Mouse (Mus musculus) hindbrain, postnatal 0 days (tissue): ENCODE measurements around the gene Rgs16. TPM values are rescaled to one million over a fixed set of nuclear protein-coding genes. Genes with fewer than 3 reads are reported as not detected.

ENCODE experiments used
- ATAC-seq: fragments of 200-750 bp; cut with Nextera tagmentation; 2 replicates; pipeline ENCODE4 v1.8.0; 2017; ENCODE audit warnings: mild to moderate bottlenecking, moderate TSS enrichment, moderate library complexity
- DNase-seq: peaks from one replicate; pipeline ENCODE4 v3.0.0-alpha.2; 2015; ENCODE audit warnings: low spot score
- H3K27ac ChIP-seq: fragments of 300-500 bp; sonication (generic); 2 replicates; pipeline ENCODE4 v1.5.1; 2014; ENCODE audit warnings: mild to moderate bottlenecking
- H3K27me3 ChIP-seq: fragments of 300-500 bp; sonication (generic); 2 replicates; pipeline ENCODE4 v1.6.1; 2014; ENCODE audit warnings: low read length, mixed read lengths; ENCODE audit not compliant: insufficient read depth
- H3K36me3 ChIP-seq: fragments of 300-500 bp; sonication (generic); 2 replicates; pipeline ENCODE4 v1.6.1; 2014; ENCODE audit warnings: low read length, mixed read lengths; ENCODE audit not compliant: insufficient read depth
- H3K4me1 ChIP-seq: fragments of 300-500 bp; sonication (generic); 2 replicates; pipeline ENCODE4 v1.6.1; 2014; ENCODE audit warnings: antibody characterized with exemption, low read length, mixed read lengths; ENCODE audit not compliant: insufficient read depth
- H3K4me2 ChIP-seq: fragments of 300-500 bp; sonication (generic); 2 replicates; pipeline ENCODE4 v1.6.1; 2014; ENCODE audit warnings: low read depth, mild to moderate bottlenecking, low read length, moderate library complexity, mixed read lengths
- H3K4me3 ChIP-seq: fragments of 300-500 bp; sonication (generic); 2 replicates; pipeline ENCODE4 v1.5.1; 2014; ENCODE audit warnings: low read length
- H3K9ac ChIP-seq: fragments of 300-500 bp; sonication (generic); replicated peaks from 2 replicates; pipeline ENCODE4 v1.6.1; 2014; ENCODE audit warnings: mild to moderate bottlenecking, low read length, moderate library complexity, mixed read lengths
- H3K9me3 ChIP-seq: fragments of 300-500 bp; sonication (generic); 2 replicates; pipeline ENCODE4 v1.6.1; 2016; ENCODE audit warnings: low read length, mixed read lengths
- CTCF ChIP-seq: IDR thresholded peaks from 2 replicates; pipeline ENCODE4 v1.5.1; 2016; ENCODE audit warnings: antibody characterized with exemption, control low read depth, low read depth
- WGBS: fragments of 180-500 bp; shearing (Covaris S2); extraction: QIAGEN DNeasy Blood & Tissue Kit; methylation state at CpG from one replicate; pipeline ENCODE4 v1.1.7; 2014; 5-methylcytosine and 5-hydroxymethylcytosine counted together
- polyA plus RNA-seq: library from polyadenylated mRNA; unstranded; fragments of >200 nt; fragmentation: Nextera tagmentation; extraction: Ambion mirVana; gene quantifications from 2 replicates; pipeline ENCODE4 v1.2.1, GENCODE M21; 2015
- total RNA-seq: library from RNA; depleted of rRNA; stranded (reverse); fragments of >200 nt; gene quantifications from 2 replicates; pipeline ENCODE4 v1.2.3, GENCODE M21; 2014

The Rgs16 gene
- total and polyA plus RNA-seq, 2 experiments from 2014 or later: 4.3 to 6.7 TPM

DNA sequence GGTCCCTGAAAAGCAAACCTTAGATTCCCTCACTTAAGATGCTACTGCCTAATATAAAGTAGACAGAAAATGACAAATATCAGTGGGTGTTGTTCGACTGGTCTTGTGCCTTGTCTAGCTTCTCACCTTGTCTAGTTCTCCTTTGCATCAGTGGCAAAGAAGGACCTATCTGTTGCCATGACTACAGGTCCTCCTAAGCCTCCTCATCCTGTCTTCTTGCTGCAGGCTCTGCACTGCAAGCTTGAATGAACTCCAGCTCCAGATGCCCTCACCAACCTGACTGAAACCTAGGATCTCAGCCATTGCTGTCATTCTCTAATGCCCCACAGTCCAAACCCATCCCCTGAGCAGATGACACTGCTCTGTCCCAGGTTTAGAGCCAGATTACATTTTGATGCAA lies 22.2 kb upstream of the Rgs16 start:
- peak overlapping the region; percentile 26; the same call in 1 of the 2 replicates for H3K27ac ChIP-seq
- ATAC-seq (peak; percentile 70), DNase-seq (no peak)
- no peak for TF ChIP-seq CTCF
- WGBS: 68% methylated on average over 1 of the region's 1 CpGs
- H3K36me3 ChIP-seq: no peaks in the 10 kb centered on the region
- no peaks in the 10 kb centered on the region for H3K27me3 ChIP-seq
- H3K4me3 ChIP-seq: no peak overlapping the region
- no peak overlapping the region for H3K4me2 ChIP-seq
- H3K4me1 ChIP-seq: 0 out of 2 replicates have a peak, but pooled peaks cover 4% of the 10 kb centered on the region
- no peak overlapping the region for H3K9ac ChIP-seq
- H3K9me3 ChIP-seq: no peaks in the 10 kb centered on the region

DNA sequence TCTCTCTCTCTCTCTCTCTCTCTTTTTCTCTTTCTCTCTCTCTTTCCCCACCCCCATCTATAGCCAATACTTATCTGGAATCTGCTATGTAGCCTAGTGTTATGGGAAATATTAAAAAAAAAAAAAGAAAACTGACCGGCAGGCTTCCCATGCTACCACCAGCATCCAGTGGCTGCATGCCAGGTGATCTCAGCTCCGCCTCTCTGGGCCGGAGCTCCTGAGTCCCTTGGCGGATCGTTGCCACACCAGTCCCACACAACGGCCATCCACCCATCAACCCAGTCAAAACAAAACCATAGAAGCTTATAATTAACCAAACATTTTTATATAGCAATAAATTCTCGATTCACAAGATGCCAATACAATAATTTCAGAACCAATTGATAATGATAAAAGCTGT lies 19.2 kb upstream of the Rgs16 start:
- 0 out of 2 replicates have a peak, but pooled peaks cover 4% of the 10 kb centered on the region for H3K4me1 ChIP-seq
- WGBS: 77% methylated on average over 7 of the region's 7 CpGs
- DNase-seq (no peak), ATAC-seq (no peak)
- no peak overlapping the region for H3K27ac ChIP-seq
- no peaks in the 10 kb centered on the region for H3K9me3 ChIP-seq
- H3K36me3 ChIP-seq: no peaks in the 10 kb centered on the region
- no peak for TF ChIP-seq CTCF
- H3K27me3 ChIP-seq: no peaks in the 10 kb centered on the region
- H3K4me2 ChIP-seq: no peak overlapping the region
- no peak overlapping the region for H3K9ac ChIP-seq
- no peak overlapping the region for H3K4me3 ChIP-seq

DNA sequence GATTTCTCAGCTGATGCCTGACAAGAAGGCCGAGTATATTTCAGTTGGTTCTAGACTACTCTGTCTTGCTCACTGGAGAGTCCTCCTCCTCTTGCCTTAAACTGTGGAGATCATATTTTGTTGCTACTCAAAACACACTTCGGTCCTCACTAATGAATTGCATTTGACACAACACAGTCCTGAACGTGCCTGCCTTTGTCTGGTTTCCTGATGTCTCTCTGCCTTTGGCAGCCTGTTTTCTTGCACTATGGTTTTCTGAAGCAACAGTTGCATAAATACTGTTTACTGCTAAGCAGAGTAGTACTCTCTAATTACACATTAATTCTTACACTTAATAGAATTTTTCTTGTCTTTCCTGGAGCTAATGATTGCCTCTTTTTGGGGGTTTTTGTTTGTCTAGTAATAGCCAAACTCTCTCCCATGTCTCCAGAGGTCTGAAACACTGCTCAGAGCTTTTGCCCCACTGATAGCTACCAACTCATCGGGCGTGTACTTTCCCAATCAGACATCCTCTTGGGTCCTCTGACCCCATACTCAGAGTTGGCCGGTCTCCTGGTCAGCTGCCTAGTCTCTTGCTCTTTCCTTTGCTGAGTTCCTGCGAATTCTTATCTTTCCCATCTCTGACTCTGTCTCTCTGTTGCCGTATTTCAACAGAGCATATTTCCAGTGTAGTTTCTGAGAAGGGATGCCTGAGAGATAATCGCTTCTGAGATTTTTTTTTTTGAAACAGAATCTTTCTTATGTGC lies 18.4 kb upstream of the Rgs16 start:
- no peaks in the 10 kb centered on the region for H3K9me3 ChIP-seq
- no peak for TF ChIP-seq CTCF
- no peak for ATAC-seq
- H3K27ac ChIP-seq: no peak overlapping the region
- 0 out of 2 replicates have a peak, but pooled peaks cover 4% of the 10 kb centered on the region for H3K4me1 ChIP-seq
- no peak overlapping the region for H3K4me2 ChIP-seq
- no peaks in the 10 kb centered on the region for H3K36me3 ChIP-seq
- no peaks in the 10 kb centered on the region for H3K27me3 ChIP-seq
- DNase-seq: no peak
- H3K4me3 ChIP-seq: no peak overlapping the region
- H3K9ac ChIP-seq: no peak overlapping the region
- WGBS: 84% methylated on average over 9 of the region's 9 CpGs

DNA sequence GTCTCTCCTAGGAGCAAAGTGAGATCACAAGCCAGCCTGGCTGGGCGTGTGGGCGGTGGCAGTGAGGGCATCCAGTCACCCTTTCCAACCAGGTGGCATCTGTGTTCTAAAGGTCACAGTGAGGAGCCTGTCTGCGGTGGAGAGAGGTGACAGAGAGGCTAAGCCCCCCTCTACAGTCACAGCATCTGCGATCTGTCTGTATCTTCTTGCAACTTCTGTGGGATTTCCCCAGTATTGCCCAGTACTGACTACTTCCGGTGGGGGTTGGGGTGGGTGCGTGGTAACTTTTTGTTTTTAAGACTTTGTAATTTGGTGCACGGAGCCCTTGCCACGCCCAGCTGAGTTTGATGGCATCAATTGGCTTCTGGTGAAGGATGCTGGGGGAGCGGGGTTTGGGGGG lies 16.7 kb upstream of the Rgs16 start:
- DNase-seq (no peak), ATAC-seq (no peak)
- Histone ChIP-seq H3K9ac (no peak overlapping the region), H3K27ac (no peak overlapping the region), H3K4me1 (no peaks in the 10 kb centered on the region), H3K36me3 (no peaks in the 10 kb centered on the region), H3K9me3 (no peaks in the 10 kb centered on the region), H3K4me2 (no peak overlapping the region), H3K4me3 (no peak overlapping the region), H3K27me3 (no peaks in the 10 kb centered on the region)
- no peak for TF ChIP-seq CTCF
- 85% methylated on average over 9 of the region's 9 CpGs for WGBS

DNA sequence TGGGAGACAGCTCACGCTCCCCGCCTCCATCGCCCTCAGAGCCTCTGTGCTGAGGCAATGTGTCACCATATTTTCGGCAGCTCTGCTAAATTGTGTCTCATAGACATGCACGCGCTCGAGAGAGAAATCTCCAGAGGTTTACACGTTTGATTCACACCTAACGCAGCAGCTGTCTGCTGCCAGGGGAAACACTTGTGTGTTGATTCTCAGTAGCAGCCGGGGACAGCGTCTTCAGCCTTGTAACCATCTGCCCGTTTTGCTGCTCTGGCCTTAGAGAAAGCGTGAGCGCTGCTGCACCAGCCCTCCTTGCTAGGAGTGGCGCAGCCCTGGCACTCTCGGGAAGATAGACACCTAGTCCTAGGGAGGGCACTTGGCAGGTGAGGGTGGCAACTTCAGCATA lies 13.5 kb upstream of the Rgs16 start:
- WGBS: 54% methylated on average over 16 of the region's 16 CpGs
- H3K9ac ChIP-seq: no peak overlapping the region
- ATAC-seq (no peak), DNase-seq (peak; percentile 50)
- H3K27ac ChIP-seq: no peak overlapping the region
- no peaks in the 10 kb centered on the region for H3K9me3 ChIP-seq
- H3K4me2 ChIP-seq: no peak overlapping the region
- TF ChIP-seq CTCF: no peak
- no peaks in the 10 kb centered on the region for H3K4me1 ChIP-seq
- H3K36me3 ChIP-seq: no peaks in the 10 kb centered on the region
- H3K27me3 ChIP-seq: no peaks in the 10 kb centered on the region
- H3K4me3 ChIP-seq: no peak overlapping the region

DNA sequence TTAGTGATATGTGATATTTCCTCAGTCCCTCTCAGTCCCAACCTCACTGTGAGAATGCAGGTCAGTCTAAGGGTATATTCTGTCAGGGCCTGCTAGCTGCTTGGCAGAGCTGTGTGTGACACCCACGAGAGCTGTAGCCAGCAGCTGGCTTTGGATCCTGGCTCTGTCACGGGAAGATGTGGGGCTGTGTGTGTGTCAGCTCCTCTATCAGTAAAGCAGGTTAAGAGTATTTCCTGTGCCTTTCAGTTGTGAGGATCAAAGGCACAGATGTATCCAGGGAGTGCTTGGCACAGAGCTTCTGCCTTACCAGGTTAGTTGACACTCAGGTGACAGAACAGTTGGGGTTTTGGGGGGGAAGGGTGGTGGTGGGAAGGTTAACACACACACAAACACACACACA lies 10.3 kb upstream of the Rgs16 start:
- ATAC-seq: no peak
- Histone ChIP-seq H3K36me3 (no peaks in the 10 kb centered on the region), H3K4me1 (no peaks in the 10 kb centered on the region), H3K9ac (no peak overlapping the region), H3K9me3 (no peaks in the 10 kb centered on the region), H3K27me3 (no peaks in the 10 kb centered on the region), H3K4me2 (no peak overlapping the region), H3K27ac (no peak overlapping the region), H3K4me3 (no peak overlapping the region)
- no peak for TF ChIP-seq CTCF
- WGBS: 41% methylated on average over 2 of the region's 2 CpGs
- no peak for DNase-seq

DNA sequence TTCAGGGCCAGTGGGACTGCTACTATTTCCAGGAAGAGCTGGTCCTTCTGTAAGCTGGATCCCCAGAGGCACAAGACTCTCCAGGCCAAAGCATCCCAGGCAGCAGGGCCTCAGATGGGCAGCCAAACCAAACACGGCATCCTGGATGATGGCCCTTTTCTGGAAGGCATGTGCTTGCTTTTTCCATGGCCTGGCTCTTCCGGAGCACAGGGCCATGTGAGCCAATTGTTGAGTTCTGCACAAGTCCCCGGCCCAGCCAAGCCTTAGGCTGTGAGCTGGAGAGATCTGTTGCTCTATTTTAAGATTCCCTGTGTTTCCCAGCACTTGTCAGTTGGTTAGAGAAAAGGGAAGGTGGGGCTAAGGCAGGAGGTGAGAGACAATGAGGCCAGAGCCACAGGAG lies 9.5 kb upstream of the Rgs16 start:
- WGBS: 39% methylated on average over 3 of the region's 3 CpGs
- H3K4me3 ChIP-seq: no peak overlapping the region
- H3K36me3 ChIP-seq: no peaks in the 10 kb centered on the region
- DNase-seq (peak; percentile 44), ATAC-seq (no peak)
- H3K4me2 ChIP-seq: no peak overlapping the region
- H3K9ac ChIP-seq: no peak overlapping the region
- TF ChIP-seq CTCF: no peak
- H3K27ac ChIP-seq: peak overlapping the region; percentile 1; the same call in 1 of the 2 replicates
- H3K4me1 ChIP-seq: no peaks in the 10 kb centered on the region
- H3K27me3 ChIP-seq: no peaks in the 10 kb centered on the region
- no peaks in the 10 kb centered on the region for H3K9me3 ChIP-seq
